Mouse (Mus musculus) spleen, adult 2 months (tissue): ENCODE data around the gene Gpr82.

Experiments used
- CTCF ChIP-seq: fragments of 200-500 bp; IDR thresholded peaks from 2 replicates; pipeline ENCODE4 v1.5.1; 2011; ENCODE audit warnings: mild to moderate bottlenecking, inconsistent platforms; ENCODE audit not compliant: insufficient read depth, insufficient read length, insufficient replicate concordance; ENCODE audit errors: extremely low read depth
- POLR2A ChIP-seq: fragments of 200-500 bp; IDR thresholded peaks from 2 replicates; pipeline ENCODE4 v1.6.1; 2011; ENCODE audit warnings: low read depth, low read length, inconsistent platforms

DNA sequence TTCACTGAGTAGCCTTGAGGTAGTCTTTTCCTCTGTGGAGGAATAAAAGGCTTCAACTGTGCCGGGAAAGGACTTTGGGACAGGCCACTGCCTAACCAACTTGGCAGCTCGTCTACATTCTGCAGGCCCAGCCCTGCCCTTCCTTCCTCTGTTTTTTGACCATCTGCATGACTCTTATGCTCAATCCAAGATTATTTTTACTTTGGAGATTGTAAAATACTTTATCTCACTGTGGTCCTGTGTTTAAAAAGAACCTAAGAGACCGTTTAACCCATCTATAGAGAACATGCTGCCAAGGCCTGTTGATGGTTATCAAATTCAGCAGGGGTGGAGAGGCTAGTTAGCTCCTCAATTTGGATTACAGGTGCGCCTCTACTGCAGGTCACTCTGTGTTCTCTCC, 39.7 kb upstream of the Gpr82 start:
- no peak for TF ChIP-seq CTCF
- TF ChIP-seq POLR2A: no peak
